Mouse (Mus musculus) midbrain, embryonic 10.5 days (tissue): ENCODE results near the gene Six5. TPM values are rescaled to one million over a fixed set of nuclear protein-coding genes. Genes with fewer than 3 reads are reported as not detected.

ENCODE experiments used
- DNase-seq: peaks from one replicate; pipeline ENCODE4 v3.0.0-alpha.2; 2017; ENCODE audit warnings: low spot score
- H3K27ac ChIP-seq: fragments of 300-500 bp; sonication (generic); replicated peaks from 2 replicates; pipeline ENCODE4 v1.5.1; 2016; ENCODE audit warnings: mild to moderate bottlenecking
- H3K27me3 ChIP-seq: fragments of 300-500 bp; sonication (generic); 2 replicates; pipeline ENCODE4 v1.6.1; 2016; ENCODE audit warnings: low read depth, mild to moderate bottlenecking; ENCODE audit not compliant: poor library complexity, severe bottlenecking
- H3K36me3 ChIP-seq: fragments of 300-500 bp; sonication (generic); 2 replicates; pipeline ENCODE4 v1.6.1; 2016; ENCODE audit warnings: mild to moderate bottlenecking, moderate library complexity
- H3K4me1 ChIP-seq: fragments of 300-500 bp; sonication (generic); 2 replicates; pipeline ENCODE4 v1.6.1; 2016
- H3K4me3 ChIP-seq: fragments of 300-500 bp; sonication (generic); 2 replicates; pipeline ENCODE4 v1.5.1; 2016; ENCODE audit warnings: mild to moderate bottlenecking, moderate library complexity
- H3K9me3 ChIP-seq: fragments of 300-500 bp; sonication (generic); replicated peaks from 2 replicates; pipeline ENCODE4 v1.6.1; 2016; ENCODE audit warnings: mild to moderate bottlenecking
- WGBS: fragments of 180-500 bp; shearing (Covaris S2); methylation state at CpG from one replicate; pipeline ENCODE4 v1.1.7; 2016; 5-methylcytosine and 5-hydroxymethylcytosine counted together
- polyA plus RNA-seq: library from polyadenylated mRNA; unstranded; fragments of >200 nt; fragmentation: Nextera tagmentation; extraction: Ambion mirVana; gene quantifications from 2 replicates; pipeline ENCODE4 v1.2.1, GENCODE M21; 2016

The Six5 gene
- polyA plus RNA-seq, 1 experiment from 2014 or later = 7.2 TPM

DNA sequence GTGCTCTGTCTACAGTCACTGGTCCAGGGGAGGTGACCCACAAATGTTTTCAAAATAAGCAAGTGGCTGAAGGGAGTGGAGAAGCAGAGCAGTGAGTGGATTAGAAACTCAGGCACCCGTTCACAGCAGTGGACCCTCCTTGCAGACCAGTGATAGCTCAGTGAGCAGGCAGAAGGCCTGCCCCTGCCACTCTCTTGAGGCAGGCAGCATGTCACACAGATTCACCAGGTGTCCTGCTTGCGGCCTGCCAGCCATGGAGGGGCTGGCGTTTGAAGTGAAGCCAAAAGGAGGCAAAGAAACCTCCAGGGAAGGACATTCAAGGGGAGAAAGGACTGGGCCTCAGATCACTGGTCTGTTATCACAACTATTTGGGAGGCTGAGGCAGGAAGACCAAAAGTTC is 15.7 kb upstream of the Six5 start:
- no peak for DNase-seq
- H3K27ac ChIP-seq = no peak overlapping the region
- no peaks in the 10 kb centered on the region for H3K9me3 ChIP-seq
- peaks cover 62% of the 10 kb centered on the region for H3K36me3 ChIP-seq
- H3K4me3 ChIP-seq = no peak overlapping the region
- H3K4me1 ChIP-seq = peaks cover 45% of the 10 kb centered on the region
- 91% methylated on average over 3 of the region's 3 CpGs for WGBS
- H3K27me3 ChIP-seq = no peaks in the 10 kb centered on the region

DNA sequence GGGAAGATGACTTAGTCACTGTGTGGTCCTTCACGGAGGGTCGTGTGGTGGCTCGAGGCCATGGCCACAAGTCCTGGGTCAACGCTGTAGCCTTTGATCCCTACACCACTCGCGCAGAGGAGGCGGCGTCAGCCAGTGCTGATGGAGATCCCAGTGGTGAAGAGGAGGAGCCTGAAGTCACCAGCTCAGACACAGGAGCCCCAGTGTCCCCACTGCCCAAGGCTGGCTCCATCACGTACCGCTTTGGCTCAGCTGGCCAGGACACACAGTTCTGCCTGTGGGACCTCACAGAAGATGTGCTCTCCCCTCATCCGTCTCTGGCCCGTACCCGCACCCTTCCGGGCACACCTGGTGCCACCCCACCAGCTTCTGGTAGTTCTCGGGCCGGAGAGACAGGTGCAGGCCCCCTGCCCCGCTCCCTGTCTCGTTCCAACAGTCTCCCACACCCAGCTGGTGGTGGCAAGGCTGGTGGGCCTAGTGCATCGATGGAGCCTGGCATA is 13.9 kb upstream of the Six5 start:
- peaks cover 72% of the 10 kb centered on the region for H3K36me3 ChIP-seq
- no peak overlapping the region for H3K4me3 ChIP-seq
- H3K27ac ChIP-seq = no peak overlapping the region
- 93% methylated on average over 19 of the region's 19 CpGs for WGBS
- H3K9me3 ChIP-seq = no peaks in the 10 kb centered on the region
- no peaks in the 10 kb centered on the region; the same call in 1 of the 2 replicates for H3K27me3 ChIP-seq
- peaks cover 58% of the 10 kb centered on the region for H3K4me1 ChIP-seq
- no peak for DNase-seq

DNA sequence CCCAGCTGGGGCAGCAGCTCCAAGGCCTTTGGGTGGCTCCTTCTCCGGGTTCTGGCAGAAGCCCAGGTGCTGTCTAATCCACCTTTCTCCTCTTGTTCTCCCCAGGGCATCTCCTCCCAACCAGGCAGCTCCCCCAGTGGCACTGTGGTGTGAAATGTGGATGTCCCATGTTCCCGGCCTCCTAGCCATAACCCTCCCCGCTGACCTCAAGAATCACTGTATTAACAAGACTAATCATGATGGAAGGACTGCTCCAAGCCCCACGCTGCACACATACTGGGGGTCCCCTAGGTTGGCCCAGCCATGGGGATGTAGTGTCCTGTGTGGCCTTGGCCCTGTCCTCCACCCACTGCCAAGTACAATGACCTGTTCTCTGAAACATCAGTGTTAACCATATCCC is 12.2 kb upstream of the Six5 start:
- H3K27me3 ChIP-seq = peaks cover 15% of the 10 kb centered on the region
- no peak overlapping the region for H3K4me3 ChIP-seq
- peaks cover 62% of the 10 kb centered on the region for H3K4me1 ChIP-seq
- no peak for DNase-seq
- no peak overlapping the region for H3K27ac ChIP-seq
- H3K36me3 ChIP-seq = peaks cover 78% of the 10 kb centered on the region
- no peaks in the 10 kb centered on the region for H3K9me3 ChIP-seq
- 84% methylated on average over 4 of the region's 4 CpGs for WGBS

DNA sequence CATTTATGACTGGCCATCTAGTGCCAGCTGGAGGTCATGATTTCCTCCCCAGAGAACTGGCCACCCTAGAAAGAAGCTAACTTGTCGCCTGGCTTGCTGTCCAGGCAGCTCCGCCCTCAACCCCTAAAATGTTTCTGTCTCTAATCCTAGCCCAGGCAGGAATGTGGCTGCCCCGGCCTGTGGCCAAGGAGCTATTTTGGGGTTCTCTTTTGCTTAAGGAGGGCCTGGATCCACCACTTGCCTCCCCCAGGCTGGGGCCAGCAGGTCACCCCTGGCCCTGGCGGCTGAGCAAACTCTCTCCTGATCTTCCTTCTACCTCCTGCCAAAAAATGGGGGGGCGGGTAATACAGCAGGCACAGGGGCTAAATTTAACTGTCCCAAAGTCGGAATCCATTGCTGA is 11.3 kb upstream of the Six5 start:
- H3K4me3 ChIP-seq = no peak overlapping the region
- no peak overlapping the region for H3K27ac ChIP-seq
- no peaks in the 10 kb centered on the region for H3K9me3 ChIP-seq
- peaks cover 81% of the 10 kb centered on the region for H3K36me3 ChIP-seq
- WGBS = 64% methylated on average over 6 of the region's 6 CpGs
- DNase-seq = no peak
- H3K27me3 ChIP-seq = peaks cover 22% of the 10 kb centered on the region
- peaks cover 53% of the 10 kb centered on the region for H3K4me1 ChIP-seq

DNA sequence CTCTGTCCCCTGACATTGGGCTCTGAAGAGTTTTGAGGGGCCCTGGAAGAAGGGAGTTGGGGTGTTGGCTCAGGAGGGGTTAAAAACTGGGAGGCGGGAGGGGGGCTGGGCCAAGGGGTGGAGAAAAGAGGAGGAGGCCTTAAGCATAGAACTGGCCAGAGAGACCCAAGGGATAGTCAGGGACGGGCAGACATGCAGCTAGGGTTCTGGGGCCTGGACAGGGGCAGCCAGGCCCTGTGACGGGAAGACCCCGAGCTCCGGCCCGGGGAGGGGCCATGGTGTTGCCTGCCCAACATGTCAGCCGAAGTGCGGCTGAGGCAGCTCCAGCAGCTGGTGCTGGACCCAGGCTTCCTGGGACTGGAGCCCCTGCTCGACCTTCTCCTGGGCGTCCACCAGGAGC is 10.7 kb upstream of the Six5 start, which contains the start of gene Dmpk:
Gene Dmpk (plus strand): TSS at position 149 of the 400 bp plus-strand sequence.
- H3K27me3 ChIP-seq = peaks cover 22% of the 10 kb centered on the region
- H3K4me3 ChIP-seq = peak within 1 kb of the TSS; percentile 14; the same call in 1 of the 2 replicates
- peaks cover 52% of the 10 kb centered on the region for H3K4me1 ChIP-seq
- WGBS = 49% methylated on average over 10 of the region's 10 CpGs
- H3K27ac ChIP-seq = no peak within 1 kb of the TSS
- H3K9me3 ChIP-seq = no peaks in the 10 kb centered on the region
- DNase-seq = no peak
- peaks cover 81% of the 10 kb centered on the region for H3K36me3 ChIP-seq

DNA sequence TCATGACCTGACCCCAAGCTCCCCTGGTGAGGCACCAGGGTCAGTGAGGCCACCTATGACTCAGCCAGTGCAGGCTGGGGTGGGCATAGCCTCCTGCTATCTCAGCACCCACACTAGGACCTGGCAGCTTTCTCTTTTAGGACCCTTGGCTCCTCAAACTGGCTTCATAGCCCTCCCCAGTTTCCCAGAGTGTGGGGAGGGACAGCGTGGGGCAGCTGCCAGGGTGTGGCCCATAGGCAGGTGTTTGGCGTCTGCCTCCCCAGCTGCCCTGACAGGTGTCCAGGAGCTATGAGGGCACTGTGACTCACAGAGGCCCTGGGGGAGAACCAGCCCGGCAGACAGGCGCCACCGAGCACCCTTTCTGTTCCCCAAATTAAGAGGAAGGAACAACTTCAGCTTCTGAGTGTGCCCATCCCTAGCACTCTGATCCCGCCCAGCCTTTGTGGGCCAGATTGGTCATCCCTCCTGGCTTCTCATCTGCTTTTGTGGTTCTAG is 10.1 kb upstream of the Six5 start:
- 76% methylated on average over 6 of the region's 6 CpGs for WGBS
- peaks cover 52% of the 10 kb centered on the region for H3K4me1 ChIP-seq
- no peaks in the 10 kb centered on the region for H3K9me3 ChIP-seq

DNA sequence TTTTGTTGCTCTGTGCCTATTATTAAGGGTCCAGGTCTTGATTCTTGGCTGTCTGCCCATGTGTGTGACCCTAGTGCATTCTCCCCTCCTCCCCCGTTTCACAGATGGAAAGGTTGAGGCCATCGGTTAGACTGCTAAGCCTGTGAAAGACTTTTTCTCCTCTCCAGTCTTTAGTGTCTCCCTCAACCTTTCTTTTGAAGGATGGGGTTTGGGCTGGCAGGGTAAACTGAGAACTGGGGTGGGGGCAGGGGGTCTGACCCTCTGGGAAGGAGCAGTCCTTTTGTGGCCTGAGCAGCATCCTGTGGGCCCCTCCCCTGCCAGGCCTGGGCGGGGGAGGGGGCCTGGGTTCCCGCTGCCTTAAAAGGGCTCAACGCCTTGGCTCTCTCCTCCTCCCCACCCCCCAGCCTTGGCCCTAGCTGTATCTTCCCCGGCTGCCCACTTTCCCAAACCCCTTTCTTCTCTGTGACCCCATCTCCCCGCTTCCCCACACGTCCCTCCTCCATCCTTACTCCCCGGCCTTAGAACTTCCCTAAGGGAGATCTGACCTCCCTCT is 9.4 kb upstream of the Six5 start:
- DNase-seq = no peak
- peak overlapping the region; percentile 49; the same call in 1 of the 2 replicates for H3K27ac ChIP-seq
- peaks cover 28% of the 10 kb centered on the region for H3K27me3 ChIP-seq
- no peaks in the 10 kb centered on the region for H3K9me3 ChIP-seq
- peaks cover 80% of the 10 kb centered on the region for H3K36me3 ChIP-seq
- H3K4me3 ChIP-seq = 0 out of 2 replicates have a peak overlapping the region, but pooled peaks have one; percentile 24
- 23% methylated on average over 9 of the region's 9 CpGs for WGBS
- peaks cover 52% of the 10 kb centered on the region for H3K4me1 ChIP-seq

More for the DNA sequence above, 10.1 kb upstream of the Six5 start:
- H3K27me3 ChIP-seq = peaks cover 22% of the 10 kb centered on the region
- no peak for DNase-seq
- H3K27ac ChIP-seq = no peak overlapping the region
- peak overlapping the region; percentile 14; the same call in 1 of the 2 replicates for H3K4me3 ChIP-seq
- H3K36me3 ChIP-seq = peaks cover 80% of the 10 kb centered on the region

DNA sequence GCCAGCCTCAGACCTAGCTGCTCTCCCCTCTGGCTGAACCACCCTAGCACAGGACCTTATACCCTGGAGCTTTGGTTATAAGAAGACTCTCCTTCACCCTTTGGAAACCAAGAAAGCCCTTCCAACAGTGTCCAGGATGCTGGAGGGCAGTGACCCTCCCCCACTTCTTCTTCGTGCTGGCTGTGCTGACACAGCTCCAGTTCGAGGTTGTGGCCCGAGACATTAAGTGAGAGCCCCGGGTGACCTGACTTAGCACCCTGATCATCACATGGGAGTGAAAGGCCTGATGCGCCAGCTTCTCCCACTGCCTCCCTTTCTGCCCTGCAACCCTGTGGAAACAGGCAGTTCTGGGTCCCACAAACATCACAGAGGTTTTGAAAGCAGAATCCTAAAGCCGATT is 8.9 kb upstream of the Six5 start:
- peak overlapping the region; percentile 24 for H3K4me3 ChIP-seq
- 11% methylated on average over 6 of the region's 6 CpGs for WGBS
- peak overlapping the region; percentile 49; the same call in 1 of the 2 replicates for H3K27ac ChIP-seq
- H3K36me3 ChIP-seq = peaks cover 80% of the 10 kb centered on the region
- no peaks in the 10 kb centered on the region for H3K9me3 ChIP-seq
- no peak for DNase-seq
- peaks cover 33% of the 10 kb centered on the region for H3K27me3 ChIP-seq
- H3K4me1 ChIP-seq = peaks cover 52% of the 10 kb centered on the region

DNA sequence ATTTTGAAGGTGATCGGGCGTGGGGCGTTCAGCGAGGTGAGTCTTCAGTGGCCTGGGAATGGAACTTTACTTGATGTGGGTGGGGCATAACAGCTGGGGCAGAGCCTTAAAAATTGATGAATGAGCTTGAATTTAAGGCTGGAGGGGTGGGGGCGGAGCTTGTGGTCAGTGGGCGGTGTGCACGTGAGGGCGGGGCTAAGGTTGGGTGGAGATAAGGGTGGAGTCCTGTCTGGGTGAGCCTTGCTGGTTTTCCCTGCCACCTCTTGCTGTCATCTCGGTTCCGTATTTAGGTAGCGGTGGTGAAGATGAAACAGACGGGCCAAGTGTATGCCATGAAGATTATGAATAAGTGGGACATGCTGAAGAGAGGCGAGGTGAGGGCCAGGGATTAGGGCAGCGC is 8.4 kb upstream of the Six5 start:
- peak; percentile 45 for DNase-seq
- WGBS = 8% methylated on average over 14 of the region's 14 CpGs
- Histone ChIP-seq H3K27me3 (peaks cover 38% of the 10 kb centered on the region), H3K4me3 (peak overlapping the region; percentile 24), H3K36me3 (peaks cover 80% of the 10 kb centered on the region), H3K9me3 (no peaks in the 10 kb centered on the region), H3K27ac (no peak overlapping the region), H3K4me1 (peaks cover 53% of the 10 kb centered on the region)

DNA sequence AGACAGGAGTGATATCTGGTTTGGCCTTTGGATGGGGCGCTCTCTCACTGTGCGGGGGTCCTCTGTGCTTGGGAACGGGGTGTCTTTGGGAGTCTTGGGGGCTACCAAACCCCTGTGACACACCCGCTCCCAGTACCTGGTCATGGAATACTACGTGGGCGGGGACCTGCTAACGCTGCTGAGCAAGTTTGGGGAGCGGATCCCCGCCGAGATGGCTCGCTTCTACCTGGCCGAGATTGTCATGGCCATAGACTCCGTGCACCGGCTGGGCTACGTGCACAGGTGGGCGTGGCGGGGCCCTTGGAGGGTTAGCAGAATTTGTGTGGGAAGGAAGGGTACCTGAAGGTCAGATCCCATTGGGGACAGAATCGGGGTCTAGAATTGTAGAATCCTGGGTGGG is 7.6 kb upstream of the Six5 start:
- peaks cover 80% of the 10 kb centered on the region for H3K36me3 ChIP-seq
- WGBS = 57% methylated on average over 18 of the region's 18 CpGs

DNA sequence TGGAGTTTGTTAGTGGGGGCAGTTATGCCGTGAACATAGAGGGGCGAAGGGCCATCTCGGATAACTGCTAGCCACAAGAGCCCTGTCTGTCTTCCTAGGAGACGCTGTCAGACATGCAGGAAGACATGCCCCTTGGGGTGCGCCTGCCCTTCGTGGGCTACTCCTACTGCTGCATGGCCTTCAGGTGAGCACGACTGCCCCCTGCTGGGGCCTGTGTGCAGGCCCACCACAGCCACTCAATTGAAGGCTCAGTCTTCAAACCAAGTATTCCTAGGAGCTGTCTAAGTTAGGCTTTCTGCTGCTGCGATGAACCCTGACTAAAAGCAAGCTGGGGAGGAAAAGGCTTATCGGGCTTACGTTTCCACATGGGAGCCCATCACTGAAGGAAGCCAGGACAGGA is 5.6 kb upstream of the Six5 start:
- Histone ChIP-seq H3K27ac (no peak overlapping the region), H3K4me3 (no peak overlapping the region; the same call in 1 of the 2 replicates), H3K36me3 (peaks cover 66% of the 10 kb centered on the region), H3K27me3 (peaks cover 52% of the 10 kb centered on the region), H3K4me1 (peaks cover 58% of the 10 kb centered on the region), H3K9me3 (no peaks in the 10 kb centered on the region)
- peak; percentile 64 for DNase-seq
- 41% methylated on average over 10 of the region's 10 CpGs for WGBS

More for the DNA sequence above, 7.6 kb upstream of the Six5 start:
- Histone ChIP-seq H3K27ac (no peak overlapping the region), H3K9me3 (no peaks in the 10 kb centered on the region), H3K4me1 (peaks cover 57% of the 10 kb centered on the region), H3K4me3 (no peak overlapping the region), H3K27me3 (peaks cover 45% of the 10 kb centered on the region)
- DNase-seq = no peak

DNA sequence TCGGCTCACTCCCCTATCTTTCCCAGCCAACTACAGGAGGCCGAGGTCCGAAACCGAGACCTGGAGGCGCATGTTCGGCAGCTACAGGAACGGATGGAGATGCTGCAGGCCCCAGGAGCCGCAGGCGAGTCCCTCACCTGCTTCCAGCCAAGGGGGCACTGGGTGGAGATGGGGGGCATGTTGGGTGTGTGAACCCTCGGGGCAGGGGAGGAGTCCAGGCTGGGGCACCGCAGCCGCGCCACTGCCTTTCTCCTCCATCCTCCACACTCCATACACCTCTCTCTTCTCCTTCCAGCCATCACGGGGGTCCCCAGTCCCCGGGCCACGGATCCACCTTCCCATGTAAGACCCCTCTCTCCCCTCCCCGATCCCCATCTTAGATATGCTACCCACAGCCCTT is 2.5 kb upstream of the Six5 start:
- WGBS = 16% methylated on average over 17 of the region's 17 CpGs
- Histone ChIP-seq H3K36me3 (peaks cover 60% of the 10 kb centered on the region), H3K4me3 (peak overlapping the region; percentile 85), H3K27ac (peak overlapping the region; percentile 98), H3K4me1 (peaks cover 60% of the 10 kb centered on the region), H3K27me3 (peaks cover 40% of the 10 kb centered on the region), H3K9me3 (no peaks in the 10 kb centered on the region)
- no peak for DNase-seq

DNA sequence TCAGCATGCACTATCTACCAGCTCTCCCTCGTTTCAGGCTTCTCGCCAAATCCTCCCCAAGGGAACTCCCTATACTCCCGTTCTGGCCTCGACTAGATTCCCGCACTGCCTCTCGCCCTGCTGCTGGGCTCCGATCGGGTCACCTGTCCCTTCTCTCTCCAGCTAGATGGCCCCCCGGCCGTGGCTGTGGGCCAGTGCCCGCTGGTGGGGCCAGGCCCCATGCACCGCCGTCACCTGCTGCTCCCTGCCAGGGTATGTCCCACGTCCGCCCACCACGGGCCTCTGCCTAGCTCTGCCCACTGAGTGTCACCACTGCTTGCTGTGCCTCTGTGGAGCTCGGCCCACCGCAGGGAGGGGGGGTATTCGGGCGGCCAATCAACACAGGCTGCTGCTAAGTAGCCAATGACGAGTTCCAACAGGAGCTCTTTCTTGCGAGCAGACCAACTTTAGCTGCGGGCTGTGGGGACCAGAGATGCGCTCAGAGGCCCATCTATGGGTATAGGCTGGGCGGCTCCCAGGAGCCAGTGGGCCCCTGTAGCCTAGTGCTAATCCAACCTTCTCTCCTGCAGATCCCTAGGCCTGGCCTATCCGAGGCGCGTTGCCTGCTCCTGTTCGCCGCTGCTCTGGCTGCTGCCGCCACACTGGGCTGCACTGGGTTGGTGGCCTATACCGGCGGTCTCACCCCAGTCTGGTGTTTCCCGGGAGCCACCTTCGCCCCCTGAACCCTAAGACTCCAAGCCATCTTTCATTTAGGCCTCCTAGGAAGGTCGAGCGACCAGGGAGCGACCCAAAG is 1.8 kb upstream of the Six5 start:
- Histone ChIP-seq H3K4me3 (peak overlapping the region; percentile 85), H3K36me3 (peaks cover 60% of the 10 kb centered on the region), H3K27me3 (peaks cover 33% of the 10 kb centered on the region), H3K9me3 (no peaks in the 10 kb centered on the region), H3K27ac (peak overlapping the region; percentile 98), H3K4me1 (peaks cover 64% of the 10 kb centered on the region)
- DNase-seq = peak; percentile 88
- 3% methylated on average over 38 of the region's 38 CpGs for WGBS
